Mouse (Mus musculus) midbrain, embryonic 16.5 days (tissue): Measurements from ENCODE around the gene Thsd7b. TPM values are rescaled to one million over a fixed set of nuclear protein-coding genes. Genes with fewer than 3 reads are reported as not detected.
"Not testable (repeated sequence)": the region's sequence is repeated elsewhere in the genome, so short reads cannot be mapped to it uniquely, and the experiment has no call there.

Experiments
- ATAC-seq: fragments of 200-750 bp; cut with Nextera tagmentation; 2 replicates; pipeline ENCODE4 v1.8.0; 2017; ENCODE audit warnings: moderate TSS enrichment
- H3K27ac ChIP-seq: fragments of 300-500 bp; sonication (generic); 2 replicates; pipeline ENCODE4 v1.5.1; 2014; ENCODE audit warnings: mild to moderate bottlenecking, low read length, mixed read lengths
- H3K27me3 ChIP-seq: fragments of 300-500 bp; sonication (generic); 2 replicates; pipeline ENCODE4 v1.6.1; 2014; ENCODE audit warnings: low read depth, low read length, mixed read lengths; ENCODE audit not compliant: control insufficient read depth, insufficient read depth
- H3K36me3 ChIP-seq: fragments of 300-500 bp; sonication (generic); 2 replicates; pipeline ENCODE4 v1.6.1; 2014; ENCODE audit warnings: mild to moderate bottlenecking, low read length, moderate library complexity, mixed read lengths; ENCODE audit not compliant: control insufficient read depth, insufficient read depth
- H3K4me1 ChIP-seq: fragments of 300-500 bp; sonication (generic); 2 replicates; pipeline ENCODE4 v1.6.1; 2014; ENCODE audit warnings: mild to moderate bottlenecking, low read length, mixed read lengths; ENCODE audit not compliant: control insufficient read depth, insufficient read depth
- H3K4me2 ChIP-seq: fragments of 300-500 bp; sonication (generic); 2 replicates; pipeline ENCODE4 v1.6.1; 2014; ENCODE audit warnings: mild to moderate bottlenecking, low read length, mixed read lengths
- H3K4me3 ChIP-seq: fragments of 300-500 bp; sonication (generic); 2 replicates; pipeline ENCODE4 v1.5.1; 2014; ENCODE audit warnings: low read depth, mild to moderate bottlenecking, low read length, moderate library complexity, mixed read lengths
- H3K9ac ChIP-seq: fragments of 300-500 bp; sonication (generic); 2 replicates; pipeline ENCODE4 v1.6.1; 2014; ENCODE audit warnings: low read depth, low read length, mixed read lengths
- H3K9me3 ChIP-seq: fragments of 300-500 bp; sonication (generic); replicated peaks from 2 replicates; pipeline ENCODE4 v1.6.1; 2014; ENCODE audit warnings: mild to moderate bottlenecking, low read length, mixed read lengths; ENCODE audit not compliant: control insufficient read depth, poor library complexity, severe bottlenecking
- WGBS: fragments of 180-500 bp; shearing (Covaris S2); extraction: QIAGEN DNeasy Blood & Tissue Kit; methylation state at CpG from one replicate; pipeline ENCODE4 v1.1.7; 2014; 5-methylcytosine and 5-hydroxymethylcytosine counted together
- polyA plus RNA-seq: library from polyadenylated mRNA; unstranded; fragments of >200 nt; fragmentation: Nextera tagmentation; extraction: Ambion mirVana; gene quantifications from 2 replicates; pipeline ENCODE4 v1.2.1, GENCODE M21; 2015

Thsd7b gene
- polyA plus RNA-seq, 1 experiment from 2014 or later = 15.8 TPM

DNA sequence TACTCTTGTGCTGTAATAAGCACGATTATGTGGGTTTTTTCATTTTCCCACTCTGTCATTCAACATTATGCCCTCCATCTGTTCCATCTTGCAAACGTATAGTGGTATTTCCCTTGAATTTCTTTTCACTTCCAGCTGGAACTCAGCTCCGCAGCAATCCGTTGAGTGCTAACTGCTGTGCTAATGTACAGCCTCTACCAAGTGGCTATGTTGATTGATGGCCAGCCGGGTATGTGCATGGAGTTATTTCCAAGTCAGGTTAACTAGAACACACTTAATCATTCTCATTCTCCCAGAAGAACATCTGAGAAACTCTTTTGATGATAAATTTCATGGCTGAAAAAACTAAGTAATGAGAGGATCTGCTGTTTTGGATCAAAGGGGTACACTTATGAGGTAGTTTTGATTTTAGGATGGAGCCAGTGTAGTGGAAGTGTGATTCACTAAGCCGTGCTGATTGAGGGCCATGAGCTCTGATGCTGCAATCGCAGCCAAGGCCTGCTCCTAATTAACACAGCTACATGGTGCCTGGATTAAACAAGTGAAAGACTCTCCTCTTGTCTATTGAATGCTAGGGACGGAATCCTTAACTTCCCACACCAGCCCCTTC is 371.3 kb downstream of the Thsd7b start:
- H3K4me2 ChIP-seq = no peak overlapping the region
- H3K9ac ChIP-seq = no peak overlapping the region
- no peaks in the 10 kb centered on the region for H3K27me3 ChIP-seq
- H3K9me3 ChIP-seq = no peaks in the 10 kb centered on the region
- H3K4me3 ChIP-seq = no peak overlapping the region
- 55% methylated on average over 8 of the region's 8 CpGs for WGBS
- H3K36me3 ChIP-seq = no peaks in the 10 kb centered on the region
- no peaks in the 10 kb centered on the region for H3K4me1 ChIP-seq
- H3K27ac ChIP-seq = no peak overlapping the region
- ATAC-seq = no peak

DNA sequence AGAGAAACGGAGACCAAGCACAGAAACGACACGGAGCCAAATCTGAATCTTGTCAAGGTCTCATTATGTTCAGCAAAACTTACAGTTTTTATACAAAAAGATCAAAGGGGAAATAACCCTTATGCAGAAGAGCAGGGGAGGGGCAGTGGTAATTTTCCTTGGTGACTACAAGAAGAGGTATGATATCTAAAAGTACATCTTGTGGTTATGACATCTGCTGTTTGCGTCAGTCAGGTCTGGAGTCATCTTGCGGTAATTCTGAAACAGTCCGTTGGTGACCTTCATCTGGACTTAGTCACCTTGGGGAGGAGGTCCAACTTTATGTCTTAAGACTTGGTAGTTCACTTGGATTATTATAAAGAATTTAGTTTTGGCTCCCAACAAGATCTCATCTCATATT is 378.3 kb downstream of the Thsd7b start:
- not testable (repeated sequence) for ATAC-seq, H3K27me3 ChIP-seq, H3K9me3 ChIP-seq, H3K9ac ChIP-seq, H3K36me3 ChIP-seq, H3K4me2 ChIP-seq, H3K4me1 ChIP-seq, H3K27ac ChIP-seq, H3K4me3 ChIP-seq
- WGBS = 91% methylated on average over 6 of the region's 6 CpGs

- no peak for ATAC-seq
- Histone ChIP-seq H3K4me3 (no peak overlapping the region), H3K27ac (no peak overlapping the region), H3K9me3 (no peaks in the 10 kb centered on the region), H3K4me2 (no peak overlapping the region), H3K27me3 (no peaks in the 10 kb centered on the region), H3K9ac (no peak overlapping the region), H3K36me3 (no peaks in the 10 kb centered on the region), H3K4me1 (no peaks in the 10 kb centered on the region)
- WGBS = 69% methylated on average over 3 of the region's 3 CpGs
These were observed 384.9 kb downstream of the Thsd7b start for GRCm38 (mm10) chr1:129658045-129658444.

DNA sequence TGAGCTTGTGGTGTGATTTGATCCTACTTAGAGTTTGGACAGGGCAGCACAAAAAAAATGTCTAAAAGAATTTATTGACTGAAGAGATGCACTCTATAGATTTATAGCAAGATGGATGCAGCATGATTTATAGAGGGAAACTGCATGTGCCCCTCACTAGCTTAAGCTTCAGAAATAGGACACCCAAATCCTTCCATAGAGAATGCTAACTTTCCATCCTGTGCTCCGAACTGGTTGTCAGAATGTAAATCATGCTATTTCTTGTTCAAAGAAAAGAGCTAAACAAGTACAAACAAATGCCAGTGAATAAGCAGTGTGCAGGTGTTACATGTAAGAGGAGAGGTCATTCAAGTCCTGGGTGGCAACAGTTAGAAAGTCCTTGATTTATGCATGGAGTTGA is 402.8 kb downstream of the Thsd7b start:
- Histone ChIP-seq H3K4me2 (no peak overlapping the region), H3K9me3 (no peaks in the 10 kb centered on the region), H3K27me3 (no peaks in the 10 kb centered on the region), H3K27ac (no peak overlapping the region), H3K4me3 (no peak overlapping the region), H3K4me1 (peaks cover 4% of the 10 kb centered on the region; the same call in 1 of the 2 replicates), H3K36me3 (no peaks in the 10 kb centered on the region), H3K9ac (no peak overlapping the region)
- no peak for ATAC-seq
- 67% methylated on average over 1 of the region's 1 CpGs for WGBS

DNA sequence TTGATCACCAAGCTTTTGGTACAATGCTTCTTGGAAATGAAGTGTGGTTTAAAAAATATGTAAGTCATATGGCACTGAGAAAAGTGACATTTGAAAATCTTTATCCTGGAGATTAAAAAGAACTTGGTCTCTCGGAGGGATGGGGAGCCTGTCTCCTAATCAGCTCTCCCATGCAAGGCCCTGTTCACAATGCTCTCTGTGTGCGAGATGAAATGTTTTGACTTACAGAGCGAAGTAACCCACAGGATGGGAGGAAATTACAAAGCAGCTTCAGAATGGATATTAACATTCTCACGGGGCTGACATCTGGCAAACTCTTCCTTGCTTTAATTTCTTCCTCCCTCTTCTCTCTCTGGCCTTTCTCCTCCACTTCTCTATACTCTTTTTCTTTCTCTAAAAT is 405.7 kb downstream of the Thsd7b start:
- no peak for ATAC-seq
- Histone ChIP-seq H3K9me3 (no peaks in the 10 kb centered on the region), H3K4me1 (peaks cover 4% of the 10 kb centered on the region; the same call in 1 of the 2 replicates), H3K9ac (no peak overlapping the region), H3K27ac (no peak overlapping the region), H3K36me3 (no peaks in the 10 kb centered on the region), H3K4me2 (no peak overlapping the region), H3K27me3 (no peaks in the 10 kb centered on the region), H3K4me3 (no peak overlapping the region)
- WGBS = 36% methylated on average over 4 of the region's 4 CpGs

DNA sequence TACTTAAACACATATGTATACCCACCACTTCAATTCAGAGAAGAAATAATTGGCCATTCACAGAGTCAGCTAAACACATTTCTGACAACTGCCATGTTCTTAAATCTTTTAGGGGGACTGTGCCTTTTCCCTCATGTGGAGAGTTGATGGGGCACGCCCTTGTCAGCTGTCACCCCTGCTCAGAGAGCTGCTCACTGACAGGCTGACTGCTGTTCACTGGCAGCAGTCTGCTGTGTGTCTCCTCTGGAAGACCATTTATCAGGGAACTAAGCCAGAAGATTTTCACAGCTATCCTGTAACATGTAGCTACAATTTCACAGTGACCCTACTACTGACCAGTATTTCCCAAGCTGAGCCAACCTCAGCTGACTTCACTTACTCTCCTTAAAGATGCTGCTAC is 432.6 kb downstream of the Thsd7b start:
- H3K9ac ChIP-seq = no peak overlapping the region
- WGBS = 80% methylated on average over 1 of the region's 1 CpGs
- no peak overlapping the region for H3K4me2 ChIP-seq
- no peaks in the 10 kb centered on the region for H3K9me3 ChIP-seq
- H3K27ac ChIP-seq = no peak overlapping the region
- H3K4me3 ChIP-seq = no peak overlapping the region
- H3K27me3 ChIP-seq = no peaks in the 10 kb centered on the region
- ATAC-seq = no peak
- H3K4me1 ChIP-seq = no peaks in the 10 kb centered on the region
- H3K36me3 ChIP-seq = no peaks in the 10 kb centered on the region

GRCm38 (mm10) chr1:129712706-129713105 is 439.6 kb downstream of the Thsd7b start:
- Histone ChIP-seq H3K4me3 (no peak overlapping the region), H3K27me3 (no peaks in the 10 kb centered on the region), H3K27ac (no peak overlapping the region), H3K4me2 (no peak overlapping the region), H3K36me3 (no peaks in the 10 kb centered on the region), H3K9ac (no peak overlapping the region), H3K4me1 (no peaks in the 10 kb centered on the region), H3K9me3 (no peaks in the 10 kb centered on the region)
- 93% methylated on average over 3 of the region's 3 CpGs for WGBS
- ATAC-seq = no peak

GRCm38 (mm10) chr1:129713571-129713970 is 440.5 kb downstream of the Thsd7b start:
- no peak overlapping the region for H3K9ac ChIP-seq
- WGBS = 97% methylated on average over 3 of the region's 3 CpGs
- H3K4me2 ChIP-seq = no peak overlapping the region
- no peak overlapping the region for H3K27ac ChIP-seq
- H3K4me3 ChIP-seq = no peak overlapping the region
- H3K4me1 ChIP-seq = no peaks in the 10 kb centered on the region
- H3K27me3 ChIP-seq = no peaks in the 10 kb centered on the region
- ATAC-seq = no peak
- H3K36me3 ChIP-seq = no peaks in the 10 kb centered on the region
- no peaks in the 10 kb centered on the region for H3K9me3 ChIP-seq

DNA sequence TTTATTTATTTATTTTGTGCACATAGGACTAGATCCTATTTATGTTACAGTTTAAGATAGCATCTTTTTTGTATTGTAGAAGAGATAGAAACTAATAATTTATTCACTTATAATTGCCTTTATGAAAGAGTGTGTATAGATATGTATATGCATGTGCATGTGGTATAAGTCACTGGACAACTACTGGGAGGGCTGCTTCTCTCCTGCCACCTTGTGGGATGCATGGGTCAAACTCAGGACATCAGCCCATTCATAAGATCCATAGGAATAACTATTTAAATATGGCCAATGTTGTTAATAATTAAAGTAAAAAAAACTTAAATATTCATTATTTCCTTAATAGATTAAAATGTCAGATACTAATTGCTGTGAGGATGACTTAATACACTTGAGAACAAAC is 446.5 kb downstream of the Thsd7b start:
- no peak overlapping the region for H3K9ac ChIP-seq
- no peaks in the 10 kb centered on the region for H3K27me3 ChIP-seq
- ATAC-seq = no peak
- H3K4me3 ChIP-seq = no peak overlapping the region
- H3K4me1 ChIP-seq = no peaks in the 10 kb centered on the region
- H3K4me2 ChIP-seq = no peak overlapping the region
- H3K9me3 ChIP-seq = no peaks in the 10 kb centered on the region
- H3K36me3 ChIP-seq = no peaks in the 10 kb centered on the region
- no peak overlapping the region for H3K27ac ChIP-seq
